Mouse (Mus musculus): Measurements from ENCODE around the gene 4930524N10Rik.

DNA sequence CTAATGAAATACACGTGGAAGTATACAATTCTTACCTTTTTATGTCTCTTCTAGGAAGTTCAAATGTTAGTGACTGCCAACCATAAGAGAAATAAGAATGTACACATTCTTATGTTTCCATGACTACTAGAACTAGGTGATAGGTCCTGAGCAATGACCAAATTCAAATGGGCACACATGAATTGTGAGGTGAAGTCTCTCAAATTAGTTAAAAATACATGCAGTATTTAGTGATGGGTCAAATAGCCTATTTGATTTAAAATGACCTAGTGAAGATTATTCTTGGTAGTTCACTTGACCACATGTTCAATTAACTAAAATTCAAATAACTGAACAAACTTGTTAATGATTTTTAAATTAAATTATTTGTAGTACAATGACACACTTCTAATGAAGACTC is at the start of gene 4930524N10Rik:
- TF ChIP-seq CTCF (IDR thresholded peaks at IDR 0.05; ENCODE audit: extremely low read depth, insufficient read length, insufficient replicate concordance, low read depth, low read length) (no peak), POLR2A (IDR thresholded peaks at IDR 0.05; ENCODE audit: low read depth, low read length) (no peak)

All from small intestine, adult 2 months (tissue).